Mouse (Mus musculus): ENCODE data around the gene Sec14l1.

DNA sequence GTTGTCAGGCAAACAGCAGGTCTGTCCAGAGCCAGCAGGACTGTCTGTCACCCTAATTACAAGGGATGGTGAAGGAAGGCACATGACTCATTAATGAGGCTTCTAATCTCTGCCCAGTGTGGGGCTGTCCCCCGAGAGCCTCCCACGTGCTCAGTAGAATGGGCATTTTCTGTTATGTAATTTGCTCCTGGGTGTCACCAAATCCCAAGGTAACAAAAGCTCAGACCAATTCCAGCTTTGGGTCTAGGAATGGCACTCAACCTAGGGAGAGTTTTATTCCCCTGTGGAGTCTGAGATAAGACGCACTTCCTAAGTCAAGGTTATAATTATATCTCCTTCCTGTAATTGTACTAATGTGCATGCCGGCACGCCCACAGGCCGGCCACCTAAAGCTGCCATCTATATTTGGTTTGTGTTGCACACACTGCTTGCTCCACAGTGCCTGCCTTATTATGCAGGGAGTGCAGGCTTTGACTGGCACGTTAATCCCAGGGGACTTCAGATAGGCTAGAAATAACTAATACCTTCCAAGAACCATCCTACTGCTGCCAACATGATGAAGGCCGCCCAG, 13.5 kb upstream of the Sec14l1 start:
- TF ChIP-seq GATA1 (IDR thresholded peaks at IDR 0.05; ENCODE audit: borderline replicate concordance, low read length) (no peak), FLI1 (IDR thresholded peaks at IDR 0.05; ENCODE audit: low read length) (no peak)
